Mouse (Mus musculus): Measurements from ENCODE around the gene Armc6.
"Not testable (repeated sequence)": the region's sequence is repeated elsewhere in the genome, so short reads cannot be mapped to it uniquely, and the experiment has no call there.

Gene Armc6

DNA sequence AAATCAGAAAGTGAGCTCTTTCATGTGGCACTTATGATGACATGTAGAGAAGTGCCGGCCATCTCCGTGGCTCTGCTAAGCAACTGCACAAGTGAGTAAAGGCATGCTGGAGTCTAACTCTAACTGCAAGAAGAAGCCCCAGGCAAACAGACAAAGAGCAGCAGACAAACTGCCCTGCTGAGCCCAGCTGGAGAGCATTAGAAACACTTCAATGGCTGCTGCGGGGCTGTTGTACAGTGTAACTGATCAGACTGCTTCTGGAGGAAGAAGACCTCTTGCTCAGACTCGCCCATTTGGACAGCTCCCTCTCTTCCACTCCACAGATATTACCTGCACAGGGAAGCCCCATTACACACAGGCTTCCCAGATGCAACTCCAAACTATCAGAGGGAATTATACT is 6.3 kb downstream of the Armc6 start:
- DNase-seq: no peak

- DNase-seq: peak; percentile 27
These were observed 10.9 kb downstream of the Armc6 start for GRCm38 (mm10) chr8:70223341-70223740.

DNA sequence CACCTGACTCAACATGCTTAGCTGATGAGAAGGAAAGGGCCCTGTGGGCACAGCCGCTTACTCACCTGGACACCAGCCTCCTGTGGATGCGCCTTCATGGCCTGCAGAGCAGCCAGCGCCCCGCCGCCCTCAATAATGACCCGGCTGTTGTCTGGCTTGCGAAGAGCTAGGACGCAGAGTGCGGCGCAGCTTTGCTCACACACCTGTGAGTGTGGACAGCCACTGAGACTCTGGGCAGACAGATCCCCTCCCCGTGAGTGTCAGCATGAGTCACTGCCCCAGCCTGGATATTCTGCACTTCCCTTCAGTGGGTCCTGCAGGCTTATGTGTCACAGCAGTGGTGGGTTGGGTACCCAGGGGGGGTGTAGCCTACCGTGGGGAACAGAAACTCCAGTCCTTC is 12.2 kb downstream of the Armc6 start:
- no peak for DNase-seq

GRCm38 (mm10) chr8:70220911-70221310 is 13.4 kb downstream of the Armc6 start:
- DNase-seq: no peak

DNA sequence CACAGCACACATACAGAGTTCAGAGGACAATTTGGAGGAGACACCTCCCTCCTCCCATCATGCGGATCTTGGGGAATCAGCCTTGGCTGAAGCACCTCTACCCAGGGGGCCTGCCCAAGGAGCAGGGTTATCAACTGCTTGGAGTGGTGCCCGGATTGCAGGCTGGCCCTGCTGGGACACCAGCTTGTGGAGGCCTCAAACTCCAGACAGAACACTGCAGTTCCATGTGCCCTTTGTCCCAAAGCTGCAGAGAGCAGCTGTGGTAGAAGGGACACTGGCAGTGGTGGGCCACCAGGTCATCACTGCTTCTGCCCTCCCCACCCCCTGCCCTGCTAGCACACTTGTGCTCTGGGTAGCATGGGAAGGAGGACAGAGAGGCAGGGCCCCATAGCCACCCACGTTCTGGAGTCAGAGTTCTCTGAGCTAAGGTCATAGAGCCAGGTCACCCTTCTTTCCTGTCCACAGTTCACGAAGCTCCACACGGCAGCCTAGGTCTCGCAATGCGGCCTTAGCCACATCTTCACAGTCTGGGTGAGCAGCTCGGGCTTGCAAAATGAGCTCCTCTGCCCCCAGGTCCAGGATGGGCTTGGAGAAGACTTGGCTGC is 13.9 kb downstream of the Armc6 start:
- DNase-seq: no peak

DNA sequence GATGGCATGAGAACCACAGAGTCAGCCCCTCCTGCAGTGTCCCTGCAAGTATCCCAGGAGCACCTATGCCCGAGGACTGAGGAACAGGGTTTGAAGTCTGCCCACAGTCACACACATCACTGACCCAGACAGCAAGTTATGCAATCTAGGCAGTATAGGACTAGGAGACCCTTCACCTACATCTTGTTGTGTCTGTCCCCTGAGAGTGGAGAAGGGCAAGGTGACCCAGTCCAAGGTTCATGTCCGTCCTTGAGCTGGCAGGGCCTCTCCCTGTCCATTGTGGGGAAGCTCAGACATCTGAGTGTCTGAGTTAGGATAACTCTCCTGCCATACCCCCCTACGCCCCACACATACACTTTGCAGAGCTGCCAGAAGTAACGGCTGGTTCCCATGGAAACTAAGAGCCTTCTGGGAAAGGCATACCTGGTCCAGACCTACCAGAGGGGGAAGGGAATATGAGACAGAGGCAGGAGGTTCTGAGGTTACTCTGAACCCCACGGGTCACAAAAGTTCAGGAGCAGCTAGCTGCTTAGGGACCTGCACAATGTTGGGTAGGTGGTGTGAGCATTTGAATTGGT is 15.1 kb downstream of the Armc6 start:
- DNase-seq: no peak

- DNase-seq: no peak
These were observed 16.8 kb downstream of the Armc6 start for GRCm38 (mm10) chr8:70217441-70217840.

- DNase-seq: peak; percentile 80
These were observed 17.7 kb downstream of the Armc6 start for GRCm38 (mm10) chr8:70216566-70216965.

- not testable (repeated sequence) for DNase-seq
These were observed 18.1 kb downstream of the Armc6 start for GRCm38 (mm10) chr8:70216161-70216560.

DNA sequence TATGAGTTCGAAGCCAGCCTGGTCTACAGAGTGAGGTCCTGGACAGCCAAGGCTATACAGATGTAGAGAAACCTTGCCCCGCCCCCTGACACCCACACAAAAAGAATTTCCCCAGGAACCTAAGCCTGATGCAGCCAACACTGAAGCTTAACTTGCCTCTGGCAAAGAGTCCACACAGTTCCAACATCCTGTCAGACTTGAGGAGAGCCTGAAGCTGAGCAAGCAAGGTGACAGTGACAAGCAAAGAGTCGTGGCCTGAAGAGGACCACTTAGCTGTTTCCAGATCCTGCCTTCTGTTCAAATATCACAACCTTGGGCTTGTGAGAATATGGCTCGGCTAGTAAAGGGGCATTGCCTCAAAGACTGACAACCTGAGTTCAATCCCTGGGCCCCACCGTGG is 19.2 kb downstream of the Armc6 start:
- no peak for DNase-seq

DNA sequence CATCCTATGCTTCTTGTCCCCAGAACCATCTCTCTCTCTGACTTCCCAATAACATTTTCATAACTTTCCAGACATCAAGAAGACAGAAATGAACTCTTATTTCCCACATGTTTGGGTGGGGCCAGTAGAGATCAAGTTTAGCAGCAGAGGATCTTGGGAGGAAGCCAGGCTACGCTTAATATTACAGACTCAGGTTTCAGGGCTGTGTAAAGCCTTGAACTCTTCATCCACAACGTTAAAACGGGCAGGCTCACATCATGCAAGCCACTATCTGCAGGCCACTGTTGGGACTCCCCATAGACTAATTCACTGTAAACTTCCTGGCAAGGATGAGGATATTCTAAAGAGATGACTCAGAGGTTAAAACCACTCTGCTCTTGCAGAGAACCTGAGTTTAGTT is 19.9 kb downstream of the Armc6 start:
- no peak for DNase-seq

DNA sequence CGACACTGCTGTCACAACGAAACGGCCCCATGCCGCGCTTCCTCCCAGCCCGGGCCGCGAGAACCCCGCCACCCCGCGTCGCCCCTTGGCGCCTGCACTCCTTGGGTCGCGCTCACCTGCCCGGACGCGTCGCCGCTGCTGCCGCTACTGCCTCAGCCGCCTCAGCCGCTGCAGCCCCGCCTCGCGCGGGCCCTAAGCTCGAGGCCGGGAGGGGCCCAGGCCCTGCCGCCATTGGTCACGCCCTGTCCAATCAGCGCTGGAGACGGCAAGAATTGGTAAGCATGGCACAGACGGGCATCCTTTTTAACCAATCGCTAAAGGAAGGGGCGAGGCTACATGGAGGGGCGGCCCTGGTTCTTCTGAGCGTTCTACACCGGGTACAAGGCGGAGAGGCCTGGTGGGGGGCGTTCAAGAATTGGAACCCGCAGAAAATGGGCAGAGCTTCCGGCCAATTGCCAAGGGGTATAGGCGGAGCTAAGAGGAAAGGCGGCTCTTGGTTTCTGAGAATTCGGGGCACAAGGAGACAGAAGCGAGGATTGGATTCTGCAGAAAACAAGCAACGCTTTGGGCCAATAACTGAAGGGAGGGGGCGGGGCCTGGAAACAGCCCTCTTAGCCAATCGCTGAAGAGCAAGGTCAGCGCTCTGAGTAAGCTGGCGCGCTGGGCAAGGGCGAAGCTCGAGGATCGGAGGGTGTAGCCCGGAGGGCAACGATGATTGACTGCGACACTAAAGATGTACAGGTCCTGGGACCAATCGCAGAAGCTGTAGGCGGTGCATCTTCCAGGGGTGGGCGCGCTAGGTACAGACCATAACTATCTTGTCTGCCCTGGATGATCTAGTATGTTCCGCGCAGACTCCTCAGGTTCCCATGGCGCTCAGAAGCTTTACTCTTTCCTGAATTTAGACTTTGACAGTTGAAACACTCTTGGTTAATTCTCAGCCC is 21.9 kb downstream of the Armc6 start, which contains the start of gene Slc25a42:
Gene Slc25a42, minus strand, starts transcription at position 194 of the 944 bp plus-strand sequence.
- peak; percentile 100 for DNase-seq

DNA sequence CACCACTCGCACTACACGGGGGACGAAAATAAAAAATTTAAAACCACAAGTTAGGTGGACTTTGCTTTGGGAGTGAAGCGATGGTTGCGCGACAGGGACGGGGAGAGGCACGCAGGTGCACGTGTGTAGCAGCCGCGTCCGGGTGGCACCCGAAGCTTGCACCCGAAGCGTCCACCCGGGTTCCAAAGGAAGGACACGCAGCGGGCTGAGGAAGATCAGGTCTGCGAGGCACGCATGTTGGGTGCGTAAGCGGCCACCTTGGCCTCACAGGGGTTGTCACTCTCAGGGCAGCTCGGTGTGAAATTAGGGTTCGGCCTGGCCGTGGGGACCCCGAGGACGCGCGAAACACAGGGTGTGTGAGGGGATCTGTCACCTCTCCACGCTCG is 22.5 kb downstream of the Armc6 start:
- DNase-seq: no peak

DNA sequence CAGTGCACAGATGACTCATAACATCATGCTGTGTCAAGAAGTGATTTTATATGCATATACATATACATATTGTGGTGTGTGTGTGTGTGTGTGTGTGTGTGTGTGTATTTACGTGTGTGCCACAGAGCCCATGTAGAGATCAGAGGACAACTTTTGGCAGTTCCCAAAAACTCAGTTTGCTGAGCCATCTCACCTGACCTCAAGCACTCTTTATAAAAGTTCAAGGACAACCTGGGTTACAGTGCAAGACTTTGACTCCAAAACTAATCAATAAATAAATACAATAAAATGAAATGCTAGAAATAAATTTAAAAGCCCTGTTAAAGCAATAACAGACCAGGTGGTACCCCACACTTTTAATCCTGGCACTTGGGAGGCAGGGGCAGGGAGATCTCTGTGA is 23.0 kb downstream of the Armc6 start:
- no peak for DNase-seq

DNA sequence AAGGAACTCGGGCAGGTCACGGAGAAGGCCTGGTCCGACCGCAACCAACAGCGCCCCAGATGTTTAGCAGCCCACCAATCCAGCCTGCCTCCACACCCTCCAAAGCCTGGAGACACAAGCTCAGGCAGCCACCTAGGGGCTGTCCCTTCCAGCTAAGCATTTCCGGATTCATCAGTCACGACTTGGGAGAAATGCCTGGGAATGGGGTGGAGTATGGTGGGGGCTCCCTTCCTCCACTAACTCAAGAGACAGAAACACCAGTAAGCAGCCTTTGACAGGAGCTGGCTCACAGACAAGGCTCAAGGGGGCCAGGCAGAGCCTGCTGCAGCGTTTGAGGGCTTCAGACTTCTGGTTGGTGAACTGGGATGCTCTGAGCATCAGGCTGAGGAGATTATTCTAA is 23.7 kb downstream of the Armc6 start:
- peak; percentile 60 for DNase-seq

- DNase-seq: no peak
These were observed 26.1 kb downstream of the Armc6 start for GRCm38 (mm10) chr8:70208130-70208529.

GRCm38 (mm10) chr8:70204757-70205156 is 29.5 kb downstream of the Armc6 start:
- no peak for DNase-seq

GRCm38 (mm10) chr8:70203072-70203471 is 31.2 kb downstream of the Armc6 start:
- DNase-seq: peak; percentile 52

- DNase-seq: no peak
These were observed 32.8 kb downstream of the Armc6 start for GRCm38 (mm10) chr8:70201417-70201816.

- DNase-seq: peak; percentile 70
These were observed 34.1 kb downstream of the Armc6 start for GRCm38 (mm10) chr8:70200098-70200681.

DNA sequence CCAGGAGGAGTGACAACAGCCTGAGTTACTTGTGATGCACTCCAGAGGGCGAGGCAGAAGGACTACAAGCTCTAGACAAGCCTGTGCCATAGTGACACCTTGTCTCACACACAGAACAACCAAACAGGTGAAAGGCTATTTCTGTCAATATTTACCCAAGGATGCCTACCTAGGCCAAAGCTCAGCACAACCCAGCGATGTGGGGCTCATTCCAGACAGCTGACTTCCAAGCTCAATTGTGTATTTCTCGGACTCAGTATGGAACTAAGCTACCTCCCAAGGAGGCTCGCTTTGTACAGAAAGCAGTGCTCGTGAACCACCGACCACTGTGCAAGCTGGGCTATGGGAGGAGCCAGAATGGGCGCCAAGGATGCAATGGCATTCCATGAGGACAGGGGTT is 36.7 kb downstream of the Armc6 start:
- no peak for DNase-seq

GRCm38 (mm10) chr8:70195762-70196161 is 38.5 kb downstream of the Armc6 start:
- no peak for DNase-seq

- DNase-seq: no peak
These were observed 40.1 kb downstream of the Armc6 start for GRCm38 (mm10) chr8:70194191-70194590.

All from right cerebral cortex, adult 18-20 months (tissue).